Mouse (Mus musculus) spleen, adult 2 months (tissue): ENCODE results near the gene Acp6.

Experiments used
- CTCF ChIP-seq: fragments of 200-500 bp; IDR thresholded peaks from 2 replicates; pipeline ENCODE4 v1.5.1; 2011; ENCODE audit warnings: mild to moderate bottlenecking, inconsistent platforms; ENCODE audit not compliant: insufficient read depth, insufficient read length, insufficient replicate concordance; ENCODE audit errors: extremely low read depth
- POLR2A ChIP-seq: fragments of 200-500 bp; IDR thresholded peaks from 2 replicates; pipeline ENCODE4 v1.6.1; 2011; ENCODE audit warnings: low read depth, low read length, inconsistent platforms

GRCm38 (mm10) chr3:97215526-97215925 is 56.9 kb downstream of the Acp6 start:
- TF ChIP-seq CTCF (no peak), POLR2A (no peak)
